Mouse (Mus musculus) common myeloid progenitor, adult 5-6 weeks (primary cell): ENCODE measurements at regions not wholly inside any gene's neighbourhood (a gene's known extent, or its start where the extent isn't known, plus 50 kb on each side); places are given as distances from the start of the nearest gene placed in this dataset.

ENCODE experiments used
- ATAC-seq: replicated peaks from 2 replicates; pipeline ENCODE4 v1.8.0; 2016; ENCODE audit warnings: low read depth, mild to moderate bottlenecking, moderate TSS enrichment, inconsistent platforms; ENCODE audit not compliant: poor library complexity, severe bottlenecking

DNA sequence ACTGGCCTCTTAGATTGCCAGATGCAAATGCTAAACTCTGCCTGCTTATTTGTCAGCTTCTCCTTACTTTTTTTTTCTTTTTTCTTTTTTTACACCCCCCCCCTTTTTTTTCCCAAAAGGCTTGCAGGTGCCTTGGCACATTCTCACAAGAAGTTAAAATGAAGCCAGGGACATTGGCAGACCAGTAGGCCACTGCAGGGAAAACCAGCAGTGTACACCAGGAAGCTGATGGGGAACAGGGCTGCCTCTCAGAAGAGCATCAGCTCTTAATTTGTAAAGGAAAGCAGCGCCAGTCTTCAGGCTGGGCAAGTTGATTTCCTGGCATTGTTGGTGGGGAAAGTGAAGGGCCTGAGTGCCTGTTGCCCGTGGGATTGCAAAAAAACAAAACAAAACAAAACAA lies 83.3 kb downstream of the Gadd45g start:
- no peak for ATAC-seq

DNA sequence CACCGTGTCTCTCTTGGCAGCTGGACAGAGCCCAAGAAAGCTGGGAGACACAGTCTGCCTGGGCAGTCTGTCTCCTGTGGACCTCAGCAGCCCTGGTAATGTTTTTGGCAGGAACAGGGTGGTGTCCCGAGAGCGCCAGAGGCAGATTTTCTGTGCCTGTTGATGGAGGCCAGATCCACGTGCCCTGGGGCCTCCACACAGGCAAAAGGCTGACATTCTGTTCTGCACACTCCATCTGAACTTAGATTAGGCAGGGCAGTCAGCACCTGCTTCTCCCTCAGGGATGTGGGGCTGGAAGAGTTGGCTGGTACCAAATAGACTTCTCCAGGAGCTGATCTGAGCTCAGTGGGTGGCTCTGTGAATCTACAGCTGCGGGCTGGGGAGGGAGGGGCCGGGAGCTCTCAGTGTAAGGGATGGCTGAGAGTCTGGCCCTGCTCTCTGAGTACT lies 83.8 kb downstream of the Gadd45g start:
- ATAC-seq = no peak

DNA sequence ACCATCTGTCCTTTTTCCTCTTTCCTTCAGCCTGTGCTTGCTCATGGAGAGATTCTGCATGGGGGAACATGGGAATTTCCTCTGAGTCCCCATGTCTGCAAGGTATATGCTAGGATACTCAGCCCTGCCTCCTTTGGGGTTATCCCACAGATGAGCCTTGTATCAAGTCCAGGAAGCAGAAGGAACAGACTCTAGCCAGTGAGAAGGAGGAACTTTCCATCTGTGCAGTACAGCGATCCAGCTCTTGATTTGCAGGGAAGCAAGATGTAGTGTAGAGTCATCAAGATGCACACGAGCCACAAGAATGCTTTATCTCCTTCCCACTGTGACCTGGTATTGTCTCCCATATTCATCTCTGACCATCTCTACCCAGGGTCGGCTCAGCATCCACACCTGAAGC lies 84.5 kb downstream of the Gadd45g start:
- no peak for ATAC-seq

DNA sequence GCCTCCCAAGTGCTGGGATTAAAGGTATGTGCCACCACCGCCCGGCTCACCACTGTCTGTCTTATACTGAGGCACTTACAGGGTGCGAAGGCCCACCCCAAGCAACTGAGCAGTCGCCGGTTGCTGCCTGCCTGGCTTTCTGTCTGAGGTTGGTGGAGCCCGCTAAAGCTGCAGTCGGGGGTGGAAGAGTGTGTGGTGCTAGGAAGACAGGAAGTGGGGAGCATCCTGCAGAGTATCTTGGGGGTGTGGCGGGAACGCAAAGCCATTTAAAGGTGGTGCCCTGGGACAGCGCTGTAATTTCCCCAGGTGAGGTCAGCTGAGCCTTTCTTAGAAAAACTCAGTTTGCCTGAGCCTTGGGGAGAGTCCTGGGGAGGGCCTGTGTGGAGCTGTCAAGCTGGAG lies 89.3 kb downstream of the Gadd45g start:
- ATAC-seq = no peak

DNA sequence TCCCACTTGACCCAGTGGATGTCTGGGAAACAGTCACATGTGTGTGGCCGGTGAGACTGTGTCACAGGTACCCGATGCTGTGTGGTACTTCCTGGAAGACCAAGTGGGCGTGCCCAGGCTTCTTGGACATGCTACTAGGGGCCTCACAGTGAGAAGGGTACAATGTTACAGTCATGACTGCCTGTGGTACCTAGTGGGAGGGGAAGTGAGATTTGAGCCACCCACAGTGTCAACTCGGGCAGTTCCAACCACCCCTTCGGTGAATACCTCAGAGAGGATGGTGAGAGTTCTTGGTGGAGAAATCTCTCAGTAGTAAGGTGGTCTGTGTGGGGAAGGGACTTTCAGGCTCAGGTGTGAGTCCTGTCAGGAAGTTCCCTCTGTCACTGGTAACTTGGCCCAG lies 90.0 kb downstream of the Gadd45g start:
- ATAC-seq = no peak

DNA sequence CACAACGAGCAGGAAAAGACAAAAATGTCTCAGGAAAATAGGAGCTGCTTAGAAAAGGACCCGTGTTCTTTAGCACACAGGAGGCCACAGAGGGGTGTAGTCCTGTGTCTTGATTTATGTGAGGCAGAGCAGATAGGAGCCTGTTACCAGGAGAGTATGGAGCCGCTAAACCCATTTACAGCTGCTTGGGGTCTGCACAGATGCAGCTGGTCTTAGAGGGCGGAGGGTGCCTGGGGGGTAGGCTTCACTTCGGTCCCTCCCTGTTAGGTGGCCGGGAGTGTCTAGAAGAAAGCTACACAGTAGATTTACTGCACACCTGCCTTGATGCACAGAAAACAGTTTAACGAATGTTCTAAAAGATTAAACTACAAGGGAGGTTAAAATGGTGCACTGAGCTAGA lies 91.4 kb downstream of the Gadd45g start:
- ATAC-seq = no peak

DNA sequence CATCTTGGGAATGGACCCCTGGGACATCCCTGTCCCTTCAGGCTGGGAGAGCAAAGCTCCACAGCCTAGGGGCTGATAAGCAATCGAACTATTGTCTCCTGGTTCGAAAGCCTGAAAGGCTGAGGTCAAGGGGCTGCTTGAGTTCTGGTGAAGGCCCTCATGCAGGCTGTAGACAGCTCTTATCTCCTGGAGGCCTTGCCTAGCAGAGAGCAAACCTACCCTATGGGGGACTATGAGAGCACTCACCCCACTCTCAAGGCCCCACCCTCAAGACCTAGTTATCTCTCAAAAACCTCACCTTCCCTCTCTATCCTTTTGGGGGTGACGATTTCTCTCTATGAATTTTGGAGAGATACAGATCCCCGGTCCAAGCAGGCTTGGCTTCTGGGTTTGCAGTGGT lies 92.8 kb downstream of the Gadd45g start:
- no peak for ATAC-seq

DNA sequence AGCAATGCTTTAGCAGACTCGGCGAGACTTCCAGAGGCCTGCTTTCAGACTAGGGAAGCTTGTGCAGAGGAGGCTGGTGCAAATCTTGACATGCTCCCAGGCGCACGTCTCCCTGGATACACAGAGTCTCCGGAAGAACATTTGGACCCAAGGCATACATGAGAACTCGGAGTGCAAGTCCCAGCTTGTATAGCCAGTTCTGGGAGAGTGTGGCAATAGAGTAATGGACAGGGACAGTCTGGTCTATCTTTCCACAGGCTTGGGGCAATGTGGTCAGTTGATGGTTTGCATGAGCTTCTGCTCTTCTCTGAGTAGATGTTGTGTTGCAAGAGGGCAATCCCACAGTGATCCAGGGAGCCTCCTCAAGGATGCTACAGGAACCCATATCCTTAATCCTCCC lies 93.2 kb downstream of the Gadd45g start:
- no peak for ATAC-seq

DNA sequence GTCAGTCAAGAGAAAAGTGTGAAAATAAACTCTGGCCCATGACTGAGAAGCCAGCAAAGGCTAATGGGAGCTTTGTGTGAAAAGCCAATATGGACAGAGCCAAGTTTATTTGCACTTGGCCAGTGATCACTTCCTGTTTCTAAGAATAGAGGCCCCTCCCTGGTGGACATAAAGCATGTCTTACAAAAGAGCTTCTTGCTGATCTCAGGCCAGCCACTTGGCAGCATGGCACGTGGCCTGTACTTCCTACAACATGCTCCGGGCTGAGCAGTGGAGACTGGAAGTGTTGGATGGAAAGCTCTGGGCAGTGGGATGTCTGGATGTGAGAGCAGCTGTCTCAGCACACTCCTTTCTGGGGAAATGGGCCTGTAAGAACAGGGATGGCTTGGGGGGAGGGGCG lies 99.7 kb downstream of the Gadd45g start:
- peak; percentile 84 for ATAC-seq

DNA sequence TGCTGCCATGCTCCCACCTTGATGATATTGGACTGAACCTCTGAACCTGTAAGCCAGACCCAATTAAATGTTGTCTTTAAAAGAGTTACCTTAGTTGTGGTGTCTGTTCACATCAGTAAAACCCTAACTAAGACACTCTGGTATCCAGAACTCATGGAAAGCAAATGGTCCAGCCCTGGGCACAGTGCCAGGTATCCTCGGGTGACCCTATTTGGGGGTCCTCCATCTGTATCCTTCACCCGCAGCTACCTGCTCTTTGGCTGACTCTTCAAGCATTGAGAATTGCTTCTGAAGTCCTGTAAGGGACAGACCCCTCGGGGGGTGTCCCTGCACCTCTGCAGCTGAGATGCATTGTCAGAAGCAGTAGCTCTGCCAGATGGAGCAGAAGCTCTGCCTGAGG lies 102.4 kb downstream of the Gadd45g start:
- ATAC-seq = no peak

DNA sequence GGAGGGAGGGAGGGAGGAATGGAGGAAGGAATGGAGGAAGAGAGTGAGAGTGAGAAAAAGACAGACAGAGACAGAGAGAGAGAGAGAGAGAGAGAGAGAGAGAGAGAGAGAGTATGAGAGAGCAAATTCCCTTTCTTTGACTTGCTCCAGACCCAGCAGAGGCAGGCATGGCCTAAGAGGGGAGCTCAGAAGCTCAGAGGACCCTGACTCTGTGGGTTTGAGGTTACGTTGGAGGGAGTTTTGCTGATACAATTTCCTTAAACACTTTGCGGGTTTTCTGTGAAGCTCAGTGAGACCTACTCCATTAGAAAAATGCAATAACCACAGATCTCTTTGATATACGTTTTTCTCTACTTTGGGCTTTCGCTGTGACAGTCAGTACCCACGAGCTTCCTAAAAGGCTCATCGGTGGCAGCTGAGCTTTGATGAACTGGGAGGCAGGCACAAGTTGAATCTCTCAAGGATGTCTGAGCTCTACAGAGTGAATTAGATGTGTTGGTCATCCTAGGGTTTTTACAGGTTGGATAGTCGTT lies 105.1 kb downstream of the Gadd45g start:
- ATAC-seq = peak; percentile 69

DNA sequence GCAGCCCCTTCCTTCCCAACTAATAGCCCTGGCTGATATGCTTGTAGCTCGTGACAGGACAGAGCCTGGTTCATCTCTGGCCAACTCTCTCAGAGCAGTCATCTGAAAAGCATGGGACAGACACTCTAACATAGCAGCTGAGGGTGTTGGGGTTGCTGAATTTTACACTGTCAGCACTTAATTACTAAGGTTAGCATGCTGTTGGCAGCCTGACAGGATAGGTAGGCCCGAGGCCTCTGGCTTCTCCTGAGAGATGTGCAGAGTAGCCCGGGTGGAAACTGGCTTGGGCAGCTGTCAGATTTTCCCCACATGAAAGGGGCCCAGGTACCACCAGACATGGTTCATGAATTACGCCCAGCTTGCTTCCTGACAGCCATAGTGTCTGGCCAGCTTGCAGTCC lies 106.6 kb downstream of the Gadd45g start:
- ATAC-seq = no peak

DNA sequence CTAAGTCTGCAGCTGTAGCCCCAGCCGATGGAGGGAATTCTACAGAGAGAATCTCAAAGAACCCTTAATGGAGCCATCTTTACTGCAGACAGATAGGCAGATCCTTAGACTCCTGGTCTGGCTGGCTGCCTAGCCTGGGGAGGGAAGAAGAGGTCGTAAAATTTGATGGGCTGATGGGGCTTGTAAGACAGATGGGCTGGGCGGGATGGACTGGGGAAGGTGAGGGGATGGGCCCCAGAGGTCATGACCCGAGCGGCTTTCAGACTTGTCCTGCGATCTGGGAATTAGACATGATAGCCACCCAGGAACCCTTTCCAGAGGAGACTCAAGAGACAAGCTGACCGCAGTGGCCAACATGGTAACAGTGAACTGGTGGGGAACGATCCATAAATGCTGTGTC lies 107.1 kb downstream of the Gadd45g start:
- ATAC-seq = no peak

DNA sequence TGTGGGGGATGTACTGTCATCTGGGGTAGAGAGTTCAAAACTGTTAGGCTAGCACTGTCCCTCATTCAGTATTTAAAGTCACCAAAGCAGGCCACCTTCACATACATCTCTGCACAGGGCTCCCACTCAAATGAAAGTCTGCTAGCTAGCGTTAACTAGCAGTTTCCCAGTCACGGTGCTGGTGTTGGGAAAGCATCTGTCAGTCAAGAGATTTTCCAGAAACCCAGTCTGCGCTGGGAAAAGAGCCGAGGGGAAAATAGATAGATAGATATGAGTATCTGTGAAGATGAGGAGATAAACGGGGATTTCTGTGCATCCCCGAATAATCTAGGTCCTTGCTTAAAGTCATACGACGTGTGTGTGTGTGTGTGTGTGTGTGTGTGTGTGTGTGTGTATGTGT lies 110.6 kb downstream of the Gadd45g start:
- no peak for ATAC-seq

DNA sequence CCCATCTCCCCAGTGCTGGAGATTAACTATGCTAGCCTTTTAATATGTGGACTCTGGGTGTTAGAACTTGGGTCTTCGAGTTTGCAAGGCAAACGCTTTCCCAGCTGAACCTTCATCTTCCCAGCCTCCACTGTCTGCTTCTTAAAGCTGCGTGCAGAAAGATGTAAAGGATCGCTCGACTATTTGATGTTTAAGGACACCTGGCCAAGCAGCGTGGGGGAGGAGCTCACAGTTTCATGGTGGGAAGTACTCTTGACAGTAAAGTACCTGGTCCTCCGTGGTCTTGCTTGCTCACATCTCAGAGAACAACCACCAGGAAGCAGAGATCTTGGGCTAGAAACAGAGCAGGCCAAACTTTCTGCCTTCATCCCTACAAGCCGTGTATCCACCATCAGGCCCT lies 113.1 kb downstream of the Gadd45g start:
- ATAC-seq = no peak

DNA sequence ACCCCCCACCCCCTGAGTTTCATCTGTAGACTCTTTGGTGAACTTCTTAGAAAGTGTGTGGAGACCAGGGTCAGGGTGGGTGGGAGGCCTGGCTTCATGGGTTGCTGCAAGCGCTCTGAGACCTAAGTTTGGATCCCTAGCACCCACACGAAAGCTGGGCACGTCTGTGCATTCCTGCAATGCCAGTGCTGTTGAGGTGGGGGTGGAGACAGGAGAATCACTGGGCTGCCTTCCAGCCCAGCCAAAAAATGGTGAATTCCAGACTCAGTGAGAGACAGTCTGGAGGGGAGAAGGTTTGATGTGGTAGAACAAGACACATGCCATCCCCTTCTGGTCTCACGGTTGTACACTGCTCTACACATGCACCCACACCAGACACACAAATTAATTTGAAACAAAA lies 113.8 kb downstream of the Gadd45g start:
- no peak for ATAC-seq

DNA sequence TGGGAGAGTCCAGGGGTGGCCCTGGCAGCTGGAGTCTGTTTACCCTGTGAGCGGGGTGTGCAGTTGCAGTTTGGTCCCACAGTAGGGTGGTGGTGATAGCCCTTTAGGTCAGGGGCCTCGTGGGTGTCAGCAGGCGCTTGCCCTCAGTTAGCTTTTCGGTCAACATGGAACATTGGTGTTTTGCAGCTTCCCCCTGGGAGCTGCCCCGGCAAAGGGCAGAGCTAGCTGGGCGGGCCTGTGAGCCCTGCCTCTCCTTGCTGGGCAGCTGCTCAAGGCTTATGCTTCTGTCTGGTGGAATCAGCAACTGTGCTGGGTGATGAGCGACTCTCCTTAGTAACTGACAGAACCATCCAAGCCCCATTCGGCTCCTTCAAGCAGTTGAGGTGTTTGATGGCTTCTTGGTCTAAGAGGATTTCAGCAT lies 115.7 kb downstream of the Gadd45g start:
- no peak for ATAC-seq

DNA sequence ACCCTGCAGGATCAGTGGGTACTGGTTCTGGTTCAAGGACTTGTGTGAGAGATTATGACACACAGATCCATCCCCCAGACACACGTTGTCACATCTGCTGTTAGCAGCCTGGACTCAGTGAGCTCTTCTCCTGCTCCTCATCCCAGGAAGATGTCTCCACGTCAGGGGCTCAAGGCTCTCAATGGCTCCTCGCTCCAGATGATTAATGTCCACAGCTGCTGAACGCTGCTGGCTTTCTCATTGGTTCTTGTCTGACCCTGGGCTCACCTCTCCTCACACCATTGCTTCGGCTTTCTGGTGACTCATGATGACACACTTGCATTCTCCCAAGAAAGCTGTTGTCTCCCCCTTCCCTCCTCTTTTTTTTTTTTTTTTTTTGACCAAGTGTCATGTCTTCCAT lies 116.2 kb downstream of the Gadd45g start:
- ATAC-seq = no peak

DNA sequence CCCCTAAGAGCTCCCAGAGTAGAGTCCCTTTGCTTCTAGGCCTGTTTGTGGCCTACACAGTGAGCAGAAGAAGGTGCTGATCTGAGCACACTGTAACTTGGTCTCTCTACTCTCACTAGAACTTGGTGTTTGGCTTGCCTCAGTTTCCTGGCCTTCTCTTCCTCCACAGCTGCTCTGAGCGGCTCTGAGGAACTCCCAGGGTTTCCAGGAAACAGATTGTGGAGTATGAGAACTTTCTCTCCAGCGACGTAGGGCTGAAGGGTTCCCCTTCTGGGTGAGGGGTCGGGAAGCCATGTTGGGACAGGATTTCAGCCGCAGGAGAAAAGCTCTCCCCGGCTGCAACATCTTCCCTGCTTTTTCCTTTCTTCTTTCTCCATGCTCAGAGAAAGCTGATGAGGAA lies 117.5 kb downstream of the Gadd45g start:
- peak; percentile 13; the same call in 1 of the 2 replicates for ATAC-seq

DNA sequence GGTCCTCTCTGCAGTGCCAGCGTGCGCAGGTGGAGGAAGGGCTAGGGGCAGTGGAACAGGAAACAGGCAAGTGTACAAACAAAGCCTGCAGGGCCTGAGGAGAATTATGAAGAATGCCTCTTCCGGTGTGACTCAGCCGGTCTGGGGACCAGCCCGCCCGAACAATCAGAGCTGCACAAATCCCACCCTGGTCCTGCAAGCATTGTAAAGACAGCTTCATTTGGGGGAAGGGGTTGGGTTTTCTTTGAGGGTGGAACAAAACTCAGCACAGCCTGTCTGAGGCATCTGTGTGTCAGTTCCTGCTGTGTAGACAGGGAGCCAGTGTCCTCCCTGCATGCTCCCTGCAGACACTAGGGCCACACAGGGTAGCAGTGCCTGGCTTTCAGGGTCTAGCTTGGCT lies 117.9 kb downstream of the Gadd45g start:
- ATAC-seq = peak; percentile 84

DNA sequence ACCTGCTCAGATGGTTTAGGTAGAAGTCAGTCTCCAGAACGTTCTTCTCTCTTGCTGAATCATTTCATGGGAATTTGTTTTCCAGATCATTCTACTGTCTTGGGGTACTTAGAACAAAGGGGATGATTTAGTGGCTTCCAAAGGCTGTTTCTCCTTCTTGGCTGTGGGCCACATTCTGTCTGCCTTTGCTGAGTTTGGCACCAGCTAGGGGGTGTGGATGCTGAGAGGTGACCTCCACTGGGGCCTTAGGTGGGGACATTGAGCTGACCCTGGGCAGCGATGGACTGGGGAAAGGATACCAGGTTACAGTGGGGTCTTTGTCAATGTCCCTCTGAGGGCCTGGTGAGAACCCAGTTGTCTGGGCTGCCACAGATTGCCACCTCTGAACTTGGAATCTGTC lies 118.4 kb downstream of the Gadd45g start:
- ATAC-seq = no peak

DNA sequence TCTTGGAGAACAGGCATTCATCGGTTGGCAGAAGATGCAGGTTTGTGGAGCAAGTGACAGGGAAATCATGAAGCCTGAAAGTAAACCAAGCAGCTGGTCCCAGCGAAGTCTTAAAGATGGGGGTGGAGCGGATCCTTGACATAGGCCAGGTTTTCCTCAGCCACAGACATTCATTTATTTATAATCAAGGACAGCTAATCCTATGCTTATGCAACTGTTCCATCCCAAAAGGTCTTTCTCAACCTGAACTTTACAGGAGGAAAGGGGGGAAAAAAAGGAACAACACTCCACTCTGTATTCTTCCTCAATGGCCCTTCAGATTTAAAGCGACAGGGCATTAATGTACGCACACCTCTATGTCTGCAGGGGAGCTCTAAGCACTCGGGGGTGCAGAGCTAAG lies 121.6 kb downstream of the Gadd45g start:
- no peak for ATAC-seq

DNA sequence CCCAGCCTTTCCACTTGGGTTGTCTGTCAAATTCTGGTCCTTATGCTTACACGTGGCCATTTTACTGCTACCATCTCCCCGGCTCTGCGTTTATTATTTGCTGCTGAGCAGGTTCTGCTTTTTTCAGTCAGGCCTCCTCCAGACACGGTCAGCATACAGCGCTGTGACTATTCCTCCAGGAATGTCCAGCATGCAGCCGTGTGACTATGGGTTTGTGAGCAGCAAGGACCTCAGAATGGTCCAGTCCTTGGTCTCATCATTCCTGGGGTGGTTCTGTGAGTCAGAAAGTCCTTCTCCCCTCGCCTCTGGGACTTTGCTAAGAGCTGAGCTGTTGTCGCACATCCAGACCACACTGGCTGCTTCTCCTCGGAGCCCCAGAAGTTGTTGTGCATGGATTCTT lies 122.3 kb downstream of the Gadd45g start:
- ATAC-seq = no peak
